Mouse (Mus musculus) heart, postnatal 0 days (tissue): ENCODE results near the gene Pdzrn4. TPM values are rescaled to one million over a fixed set of nuclear protein-coding genes. Genes with fewer than 3 reads are reported as not detected.

ENCODE experiments used
- ATAC-seq: fragments of 200-750 bp; cut with Nextera tagmentation; 2 replicates; pipeline ENCODE4 v1.8.0; 2017; ENCODE audit warnings: low read depth, moderate number of reproducible peaks, moderate library complexity; ENCODE audit not compliant: insufficient read depth
- DNase-seq: peaks from one replicate; pipeline ENCODE4 v3.0.0-alpha.2; 2016; ENCODE audit warnings: low spot score
- H3K27ac ChIP-seq: fragments of 300-500 bp; sonication (generic); 2 replicates; pipeline ENCODE4 v1.5.1; 2014; ENCODE audit warnings: low read depth, mild to moderate bottlenecking
- H3K27me3 ChIP-seq: fragments of 300-500 bp; sonication (generic); 2 replicates; pipeline ENCODE4 v1.6.1; 2014; ENCODE audit warnings: low read length, mixed read lengths; ENCODE audit not compliant: control insufficient read depth, insufficient read depth
- H3K36me3 ChIP-seq: fragments of 300-500 bp; sonication (generic); replicated peaks from 2 replicates; pipeline ENCODE4 v1.6.1; 2014; ENCODE audit warnings: low read length, mixed read lengths; ENCODE audit not compliant: control insufficient read depth, insufficient read depth
- H3K4me1 ChIP-seq: fragments of 300-500 bp; sonication (generic); 2 replicates; pipeline ENCODE4 v1.6.1; 2014; ENCODE audit warnings: antibody characterized with exemption; ENCODE audit not compliant: control insufficient read depth, insufficient read depth
- H3K4me2 ChIP-seq: fragments of 300-500 bp; sonication (generic); 2 replicates; pipeline ENCODE4 v1.6.1; 2014; ENCODE audit warnings: low read depth, mild to moderate bottlenecking, low read length, moderate library complexity
- H3K4me3 ChIP-seq: fragments of 300-500 bp; sonication (generic); 2 replicates; pipeline ENCODE4 v1.5.1; 2014; ENCODE audit warnings: low read depth, low read length
- H3K9ac ChIP-seq: fragments of 300-500 bp; sonication (generic); replicated peaks from 2 replicates; pipeline ENCODE4 v1.6.1; 2014; ENCODE audit warnings: low read depth, low read length, mixed read lengths
- H3K9me3 ChIP-seq: fragments of 300-500 bp; sonication (generic); replicated peaks from 2 replicates; pipeline ENCODE4 v1.6.1; 2016; ENCODE audit warnings: low read length; ENCODE audit not compliant: control insufficient read depth
- CTCF ChIP-seq: IDR thresholded peaks from 2 replicates; pipeline ENCODE4 v1.5.1; 2016; ENCODE audit warnings: antibody characterized with exemption, control low read depth, low read depth
- EP300 ChIP-seq: IDR thresholded peaks from 2 replicates; pipeline ENCODE4 v1.6.1; 2016; ENCODE audit warnings: antibody characterized with exemption, low read depth
- WGBS: fragments of 180-500 bp; shearing (Covaris S2); extraction: QIAGEN DNeasy Blood & Tissue Kit; methylation state at CpG from one replicate; pipeline ENCODE4 v1.1.7; 2014; 5-methylcytosine and 5-hydroxymethylcytosine counted together
- polyA plus RNA-seq: library from polyadenylated mRNA; unstranded; fragments of >200 nt; fragmentation: Nextera tagmentation; extraction: Ambion mirVana; gene quantifications from 2 replicates; pipeline ENCODE4 v1.2.1, GENCODE M21; 2015
- total RNA-seq: library from RNA; depleted of rRNA; stranded (reverse); fragments of >200 nt; gene quantifications from 2 replicates; pipeline ENCODE4 v1.2.3, GENCODE M21; 2014; ENCODE audit warnings: low replicate concordance

Gene Pdzrn4
- total and polyA plus RNA-seq, 2 experiments from 2014 or later = 0.46 to 3.1 TPM

GRCm38 (mm10) chr15:92447708-92448147 is 51.0 kb downstream of the Pdzrn4 start:
- no peak overlapping the region for H3K9ac ChIP-seq
- H3K36me3 ChIP-seq = no peaks in the 10 kb centered on the region
- H3K4me1 ChIP-seq = no peaks in the 10 kb centered on the region
- DNase-seq = peak; percentile 11
- TF ChIP-seq CTCF (peak; percentile 58), EP300 (no peak)
- no peak overlapping the region for H3K4me3 ChIP-seq
- H3K27ac ChIP-seq = no peak overlapping the region
- no peak overlapping the region for H3K4me2 ChIP-seq
- ATAC-seq = no peak
- H3K9me3 ChIP-seq = no peaks in the 10 kb centered on the region
- WGBS = 31% methylated on average over 8 of the region's 8 CpGs
- no peaks in the 10 kb centered on the region for H3K27me3 ChIP-seq

GRCm38 (mm10) chr15:92449112-92449511 is 52.4 kb downstream of the Pdzrn4 start:
- no peak overlapping the region for H3K4me3 ChIP-seq
- no peak for TF ChIP-seq EP300
- TF ChIP-seq CTCF = no peak
- ATAC-seq = no peak
- no peaks in the 10 kb centered on the region for H3K36me3 ChIP-seq
- no peaks in the 10 kb centered on the region for H3K9me3 ChIP-seq
- no peak for DNase-seq
- no peak overlapping the region for H3K27ac ChIP-seq
- WGBS = 90% methylated on average over 8 of the region's 8 CpGs
- H3K4me1 ChIP-seq = no peaks in the 10 kb centered on the region
- no peaks in the 10 kb centered on the region for H3K27me3 ChIP-seq
- H3K4me2 ChIP-seq = no peak overlapping the region
- no peak overlapping the region for H3K9ac ChIP-seq

- Histone ChIP-seq H3K27me3 (no peaks in the 10 kb centered on the region), H3K27ac (no peak overlapping the region), H3K4me2 (no peak overlapping the region), H3K9ac (no peak overlapping the region), H3K36me3 (no peaks in the 10 kb centered on the region), H3K9me3 (no peaks in the 10 kb centered on the region; the same call in 1 of the 2 replicates), H3K4me3 (no peak overlapping the region), H3K4me1 (no peaks in the 10 kb centered on the region)
- no peak for ATAC-seq
- WGBS = 72% methylated on average over 7 of the region's 7 CpGs
- no peak for DNase-seq
- TF ChIP-seq EP300 (no peak), CTCF (no peak)
Observed at GRCm38 (mm10) chr15:92452620-92453019, 55.9 kb downstream of the Pdzrn4 start.

- Histone ChIP-seq H3K27me3 (no peaks in the 10 kb centered on the region), H3K9ac (no peak overlapping the region), H3K4me3 (no peak overlapping the region), H3K9me3 (no peaks in the 10 kb centered on the region), H3K4me2 (no peak overlapping the region), H3K27ac (no peak overlapping the region), H3K4me1 (no peaks in the 10 kb centered on the region), H3K36me3 (no peaks in the 10 kb centered on the region)
- ATAC-seq = no peak
- TF ChIP-seq EP300 (no peak), CTCF (no peak)
- 73% methylated on average over 6 of the region's 6 CpGs for WGBS
- no peak for DNase-seq
Observed at GRCm38 (mm10) chr15:92482198-92482597, 85.5 kb downstream of the Pdzrn4 start.

GRCm38 (mm10) chr15:92491376-92491775 is 94.7 kb downstream of the Pdzrn4 start:
- H3K4me3 ChIP-seq = no peak overlapping the region
- H3K9ac ChIP-seq = no peak overlapping the region
- H3K4me2 ChIP-seq = no peak overlapping the region
- no peak for ATAC-seq
- H3K4me1 ChIP-seq = no peaks in the 10 kb centered on the region
- no peaks in the 10 kb centered on the region for H3K27me3 ChIP-seq
- H3K9me3 ChIP-seq = no peaks in the 10 kb centered on the region
- no peak for DNase-seq
- H3K36me3 ChIP-seq = no peaks in the 10 kb centered on the region
- no peak overlapping the region for H3K27ac ChIP-seq
- WGBS = 66% methylated on average over 3 of the region's 3 CpGs
- TF ChIP-seq EP300 (no peak), CTCF (no peak)

- ATAC-seq (no peak), DNase-seq (no peak)
- TF ChIP-seq EP300 = no peak
- TF ChIP-seq CTCF = no peak
- no peak overlapping the region for H3K9ac ChIP-seq
- H3K4me2 ChIP-seq = no peak overlapping the region
- H3K27ac ChIP-seq = no peak overlapping the region
- H3K4me3 ChIP-seq = no peak overlapping the region
- no peaks in the 10 kb centered on the region for H3K9me3 ChIP-seq
- H3K4me1 ChIP-seq = no peaks in the 10 kb centered on the region
- H3K36me3 ChIP-seq = no peaks in the 10 kb centered on the region
- no peaks in the 10 kb centered on the region for H3K27me3 ChIP-seq
- 69% methylated on average over 12 of the region's 12 CpGs for WGBS
Observed at GRCm38 (mm10) chr15:92495465-92496174, 98.9 kb downstream of the Pdzrn4 start.
